Mouse (Mus musculus) adrenal gland (tissue): ENCODE results near the gene Ttll1.

Experiments used
- intact Hi-C: fragments of 180-260 bp; cut with DNase I; formaldehyde crosslinking; loops from one replicate; pipeline ENCODE4 v1.15.1; 2025
- long read RNA-seq, 2 experiments: library from polyadenylated mRNA; unstranded; transcript quantifications; one replicate each; pipeline ENCODE4 v2.0.0; 2020; ENCODE audit warnings: borderline replicate concordance in 1 of 2; ENCODE audit not compliant: insufficient replicate concordance in 1 of 2

The Ttll1 gene
- long read RNA-seq, experiment 1, transcript Ttll1-201 (12 exons, 2,060 nt) = major isoform, 11 of 12 reads
- long read RNA-seq, experiment 1, partial matches to known transcripts = 0 of 12 reads
- long read RNA-seq, experiment 1, other reads (novel, unspliced or antisense) = 1 of 12 reads
- long read RNA-seq, experiment 2, transcript Ttll1-201 (12 exons, 2,060 nt) = major isoform, 12 of 15 reads
- long read RNA-seq, experiment 2, partial matches to known transcripts = 0 of 15 reads
- long read RNA-seq, experiment 2, other reads (novel, unspliced or antisense) = 3 of 15 reads

DNA sequence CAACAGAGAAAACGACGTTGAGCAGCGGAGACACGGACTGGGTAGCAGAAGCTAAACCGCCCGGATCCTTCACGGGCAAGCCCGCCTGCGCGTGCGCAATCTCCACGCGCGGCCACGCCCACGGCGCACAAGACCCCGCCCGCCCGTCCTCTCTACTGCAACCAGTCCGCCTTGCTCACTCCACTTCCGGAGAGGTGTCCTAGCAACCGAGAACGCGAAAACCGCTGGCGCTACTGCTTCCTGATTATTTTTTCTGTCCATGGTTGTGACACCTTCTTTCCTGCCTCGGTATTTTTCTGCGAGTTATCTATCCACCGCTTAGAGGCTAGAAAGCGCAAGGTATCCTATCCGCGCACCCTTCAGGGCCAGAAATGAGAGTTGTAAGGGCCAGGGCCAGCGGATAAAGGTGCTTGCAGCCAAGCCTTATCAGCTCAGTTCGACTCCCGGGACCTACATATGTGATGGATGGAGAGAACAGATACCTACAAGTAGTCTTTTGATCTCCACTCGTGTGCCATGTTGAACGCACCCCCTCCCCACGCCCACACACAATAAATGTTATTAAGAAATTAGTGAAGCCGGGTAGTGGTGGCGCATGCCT, at the start of gene Ttll1:
TSS of gene Ttll1 (minus strand) at position 89 of the 601 bp plus-strand sequence.
- intact Hi-C loops = no loop called here

DNA sequence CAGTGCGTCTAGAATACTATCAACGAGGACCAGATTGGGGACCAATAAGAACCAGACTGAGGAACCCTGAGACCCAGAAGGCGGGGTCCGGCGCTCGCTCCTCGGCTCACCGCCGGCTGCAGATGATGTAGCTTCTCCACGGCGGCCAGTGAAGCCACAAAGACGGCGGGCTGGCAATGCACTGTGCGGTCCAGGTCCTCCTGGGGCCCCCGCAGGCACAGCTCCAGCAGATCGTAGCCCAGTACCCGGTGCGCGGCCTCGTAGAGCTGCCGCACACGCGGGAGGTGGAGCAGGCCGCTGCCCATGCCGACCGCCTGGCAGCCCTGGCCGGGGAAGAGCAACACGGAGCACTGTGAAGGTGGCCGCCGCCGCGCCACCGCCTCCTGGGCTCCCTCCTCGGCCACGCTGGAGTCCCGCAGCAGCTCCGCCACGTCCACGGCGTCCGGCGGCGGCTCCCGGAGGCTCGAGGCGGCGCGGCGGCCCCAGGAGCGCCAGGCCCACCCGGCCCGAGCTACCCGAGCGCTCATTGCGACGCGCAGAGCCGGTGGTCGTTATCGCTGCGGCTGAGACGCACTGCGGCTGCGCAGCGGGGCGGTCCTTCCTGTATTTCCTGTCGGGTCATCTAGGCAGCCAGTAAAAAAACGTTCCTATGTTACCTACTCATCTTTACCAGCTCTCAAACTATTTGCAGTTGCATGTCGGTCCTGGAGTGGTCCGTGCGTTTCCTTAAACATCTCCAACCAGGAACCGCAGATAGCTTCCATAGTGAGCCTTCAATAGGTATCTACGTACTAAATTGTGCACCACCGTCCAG, 44.7 kb upstream of the Ttll1 start:
- intact Hi-C loops = no loop called here

DNA sequence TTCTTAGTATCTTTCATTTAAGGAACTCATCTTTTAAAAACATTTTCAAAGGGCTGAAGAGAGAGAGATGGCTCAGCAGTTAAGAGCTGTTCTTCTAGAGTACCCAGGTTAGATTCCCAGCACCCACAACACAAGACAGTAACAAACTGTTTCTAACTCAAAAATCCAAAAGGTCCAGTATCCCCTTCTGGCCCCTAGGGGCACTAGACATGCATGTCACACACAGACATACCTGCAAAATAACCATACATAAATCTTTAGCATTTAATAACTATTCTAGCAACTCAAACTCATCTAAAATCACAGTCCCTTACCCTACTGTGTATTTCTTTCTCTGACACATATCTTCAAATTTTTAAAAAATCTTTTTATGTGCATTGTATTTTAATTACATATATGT, 43.1 kb upstream of the Ttll1 start:
- intact Hi-C loops = no loop called here

DNA sequence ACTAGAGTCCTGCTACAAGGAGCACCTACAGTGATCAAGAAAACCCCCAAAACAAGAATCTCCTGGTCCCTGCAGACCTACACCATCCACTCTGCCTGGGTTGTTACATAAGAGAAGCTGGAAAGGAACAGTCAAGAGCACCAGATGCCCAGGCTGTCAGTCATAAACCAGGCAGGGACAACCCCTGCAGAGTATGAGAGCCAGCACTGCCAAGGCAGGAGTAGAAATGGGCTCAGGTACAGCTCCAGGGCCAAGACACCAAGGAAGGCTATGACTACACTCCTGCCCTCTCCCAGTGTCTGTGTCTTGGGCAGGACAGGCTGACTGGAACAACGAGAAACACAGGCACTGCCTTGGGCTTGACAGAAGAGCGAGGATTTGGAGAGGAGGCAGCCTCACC, 39.4 kb upstream of the Ttll1 start:
- intact Hi-C loops = no loop called here

DNA sequence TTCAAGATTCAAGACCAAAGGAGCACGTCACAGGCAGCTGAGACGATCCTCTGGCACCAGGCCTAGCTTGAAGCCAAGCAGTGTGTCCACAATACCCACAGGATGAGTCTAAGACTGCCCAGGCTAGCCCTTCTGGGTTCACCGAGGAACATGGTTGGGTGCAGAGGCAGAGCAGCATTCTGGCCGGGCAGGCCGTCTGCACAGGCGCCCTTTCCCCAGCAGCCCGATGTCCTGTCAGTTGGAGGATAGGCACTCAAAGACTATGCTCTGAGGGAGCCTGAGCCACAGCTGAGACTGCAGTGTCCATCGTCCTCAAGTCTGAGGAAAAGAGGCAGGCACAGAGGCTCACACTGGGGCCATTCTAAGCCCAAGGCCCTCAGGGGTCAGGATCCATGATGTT, 36.5 kb upstream of the Ttll1 start:
- intact Hi-C loops = no loop called here

DNA sequence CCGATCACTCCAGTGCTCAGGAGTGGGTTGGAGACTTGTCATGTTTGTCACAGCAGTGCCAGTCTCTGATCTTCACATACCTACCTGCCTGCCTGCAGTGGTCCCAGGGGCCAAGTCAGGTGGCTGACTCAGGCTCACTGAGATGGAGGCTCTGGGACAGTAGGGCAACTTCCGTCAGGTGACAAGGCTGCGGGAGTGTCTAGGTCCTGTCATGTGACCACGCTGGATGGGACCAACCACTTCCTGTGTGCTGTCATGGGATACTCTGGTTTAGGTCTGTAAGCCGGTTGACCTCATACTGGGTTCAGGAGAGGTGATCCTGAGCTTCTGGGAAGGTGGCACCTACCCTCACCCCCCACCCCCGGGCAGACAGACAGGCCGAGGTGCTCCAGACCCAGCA, 35.3 kb upstream of the Ttll1 start:
- intact Hi-C loops = no loop called here

DNA sequence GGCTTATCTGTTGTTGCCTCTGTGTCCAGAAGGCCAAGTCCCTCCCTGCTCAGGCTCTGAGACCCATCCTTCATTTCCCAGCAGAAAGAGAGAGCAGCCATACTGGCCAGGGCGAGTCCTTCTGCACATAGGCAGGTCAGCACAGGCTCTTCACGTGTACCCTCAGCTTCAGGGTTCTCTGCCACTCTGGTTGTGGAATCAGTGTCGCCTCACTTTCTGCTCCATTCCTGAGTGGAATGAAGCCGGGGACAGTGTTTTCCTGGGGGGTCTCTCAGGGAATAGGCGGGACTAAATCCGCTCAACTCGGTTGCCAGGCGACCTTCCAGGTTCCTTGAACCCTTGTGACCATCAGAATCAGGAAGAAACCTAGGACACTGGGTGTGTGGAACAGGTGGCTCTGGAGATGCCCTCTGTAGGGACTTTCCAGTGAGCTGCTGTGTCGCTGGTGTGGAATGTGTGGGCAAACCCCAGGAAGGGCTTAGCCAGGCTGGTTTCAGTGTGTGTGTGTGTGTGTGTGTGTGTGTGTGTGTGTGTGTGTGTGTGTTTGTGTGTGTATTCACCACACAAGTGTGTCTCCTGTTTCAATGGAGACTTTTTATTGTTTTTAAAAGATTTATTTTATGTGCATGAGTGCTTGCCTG, 31.1 kb upstream of the Ttll1 start:
- intact Hi-C loops = no loop called here

DNA sequence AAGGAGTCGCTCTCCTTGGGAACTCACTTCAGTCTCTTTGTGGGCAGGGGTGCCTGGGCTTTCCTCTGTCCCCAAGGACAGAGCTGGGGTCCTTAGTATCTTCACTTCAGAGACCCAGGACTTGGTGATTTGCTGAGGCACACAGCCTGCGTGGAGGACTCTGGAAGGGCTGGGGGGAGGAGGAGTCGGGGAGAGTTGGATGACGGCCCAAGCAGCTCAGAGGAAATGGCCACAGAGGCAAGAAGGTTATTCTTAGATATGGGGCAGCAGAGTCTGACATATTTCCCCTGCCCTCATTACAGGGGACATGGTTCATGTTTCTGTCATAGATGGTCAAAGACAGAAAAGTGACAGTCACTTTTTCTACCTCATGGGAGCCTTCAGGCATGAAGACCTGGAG, 29.2 kb upstream of the Ttll1 start:
- intact Hi-C loops = no loop called here

DNA sequence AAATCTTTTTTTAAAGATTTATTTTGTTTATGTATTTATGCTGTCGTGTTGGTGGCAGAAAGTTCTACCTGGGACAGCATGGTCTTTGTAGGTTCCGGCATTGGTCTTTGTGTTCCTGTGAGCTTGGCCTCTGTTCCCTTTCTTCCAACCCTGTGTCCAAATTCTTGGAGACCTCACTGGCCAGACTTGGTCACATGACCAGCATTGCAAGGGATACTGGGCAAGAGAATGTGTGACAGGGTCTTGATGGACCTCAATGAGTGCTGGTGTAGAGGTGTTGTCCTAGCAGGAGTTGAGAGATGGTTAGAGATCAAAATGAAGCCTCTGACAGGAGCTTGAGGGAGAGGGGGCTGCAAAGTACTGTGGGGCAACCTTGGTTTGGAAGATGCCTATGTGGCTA, 28.2 kb upstream of the Ttll1 start:
- intact Hi-C loops = no loop called here

DNA sequence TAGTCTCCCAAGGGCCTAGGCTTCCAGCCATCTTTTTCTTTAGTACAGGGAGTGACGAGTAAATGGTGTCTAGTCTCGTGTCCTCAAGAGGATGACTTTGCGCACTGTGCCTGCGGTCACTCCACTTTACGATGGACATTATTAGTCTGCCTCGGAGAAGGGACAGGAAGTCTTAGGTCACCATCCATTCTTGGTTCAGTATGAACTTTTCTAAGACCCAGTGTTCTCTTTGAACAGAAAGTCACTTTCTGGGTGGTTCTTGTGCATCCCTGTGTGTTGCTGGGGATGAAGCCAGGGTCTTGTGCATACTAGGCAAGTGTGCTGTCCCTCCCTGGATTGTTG, 25.2 kb upstream of the Ttll1 start:
- intact Hi-C loops = no loop called here

DNA sequence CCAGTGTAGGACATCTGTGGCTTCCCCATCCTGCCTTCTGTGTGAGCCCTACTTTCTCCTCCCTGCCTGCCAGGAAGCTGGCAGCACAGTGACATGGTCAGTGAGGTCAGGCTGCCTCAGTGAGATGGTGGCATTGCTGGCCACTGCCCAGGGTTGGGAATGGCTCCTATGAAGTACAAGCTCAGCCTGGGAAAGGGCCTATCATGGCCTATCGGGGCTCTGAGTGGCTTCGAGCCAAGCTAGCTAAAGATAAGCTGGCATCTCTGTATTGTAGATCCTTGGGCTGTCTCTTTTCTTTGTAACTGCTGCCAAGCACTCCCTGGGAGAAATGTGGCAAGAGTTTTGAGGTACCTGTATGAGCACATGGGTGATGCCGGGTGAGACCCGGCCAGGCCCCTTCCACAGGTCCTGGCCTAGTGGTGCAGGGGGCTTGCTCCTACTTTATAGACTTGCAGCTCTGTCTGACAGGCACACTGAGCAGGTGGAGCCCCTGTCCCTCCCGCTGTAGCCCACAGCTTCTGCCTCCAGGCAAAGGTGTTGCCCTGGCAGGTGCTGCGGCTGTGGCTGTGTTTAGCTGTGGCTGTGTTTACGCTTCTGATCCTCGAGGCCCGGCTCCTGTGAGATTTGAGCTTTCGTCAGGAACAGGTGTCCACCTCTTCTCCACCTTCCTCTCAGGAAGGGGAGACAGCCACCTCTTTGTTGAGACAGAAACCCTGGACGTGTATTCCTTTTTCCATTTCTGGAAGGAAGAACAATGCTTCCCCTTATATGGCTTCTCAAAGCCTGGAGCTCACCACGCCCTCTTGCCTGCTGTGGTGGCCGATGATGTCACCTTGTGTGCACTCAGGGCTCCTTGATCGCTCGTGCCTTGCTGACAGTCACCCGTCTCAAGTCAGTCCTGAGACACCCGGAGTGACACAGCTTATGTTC, 24.5 kb upstream of the Ttll1 start:
- intact Hi-C loops = no loop called here

DNA sequence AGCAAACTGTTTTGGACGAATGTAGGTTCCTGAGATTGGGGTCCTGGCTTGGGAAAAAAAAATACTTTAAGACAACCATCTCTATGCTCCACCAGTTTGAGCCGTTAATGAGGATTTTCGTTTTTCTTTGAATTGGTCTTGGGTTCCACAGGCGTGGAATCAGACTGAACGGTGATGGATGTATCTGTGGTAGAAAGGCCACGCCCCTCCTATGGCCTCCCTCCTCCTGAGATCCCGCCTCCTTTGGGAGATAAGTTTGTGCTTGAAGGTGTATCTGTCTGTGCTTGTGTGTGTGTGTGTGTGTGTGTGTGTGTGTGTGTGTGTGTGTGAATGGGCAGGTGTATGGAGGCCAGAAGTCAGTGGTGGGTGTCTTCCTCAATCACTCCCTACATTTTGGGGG, 21.9 kb upstream of the Ttll1 start:
- intact Hi-C loops = no loop called here

DNA sequence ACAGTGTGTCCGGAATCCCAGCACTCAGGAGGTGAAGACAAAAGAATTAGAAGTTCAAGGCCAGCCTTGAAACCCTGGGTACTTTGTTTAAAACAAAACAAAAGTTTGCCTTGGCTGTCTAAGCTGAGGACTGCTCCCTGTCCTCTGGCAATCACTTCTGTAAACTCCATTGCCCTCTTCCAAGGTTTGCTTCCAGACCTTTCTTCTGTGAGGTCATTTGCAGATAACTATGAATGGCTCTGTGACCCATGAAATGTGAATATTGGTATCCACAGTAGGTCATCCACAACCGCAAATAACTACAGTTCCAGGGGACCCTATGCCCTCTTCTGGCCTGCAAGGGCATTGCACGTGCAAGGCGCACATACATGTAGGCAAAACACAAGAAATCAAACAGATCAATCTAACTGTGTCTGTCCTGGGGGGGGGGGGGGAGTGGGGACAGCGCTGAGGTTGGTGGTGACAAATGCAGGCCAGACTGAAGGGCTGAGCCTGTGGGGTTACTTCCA, 21.3 kb upstream of the Ttll1 start:
- intact Hi-C loops = no loop called here

DNA sequence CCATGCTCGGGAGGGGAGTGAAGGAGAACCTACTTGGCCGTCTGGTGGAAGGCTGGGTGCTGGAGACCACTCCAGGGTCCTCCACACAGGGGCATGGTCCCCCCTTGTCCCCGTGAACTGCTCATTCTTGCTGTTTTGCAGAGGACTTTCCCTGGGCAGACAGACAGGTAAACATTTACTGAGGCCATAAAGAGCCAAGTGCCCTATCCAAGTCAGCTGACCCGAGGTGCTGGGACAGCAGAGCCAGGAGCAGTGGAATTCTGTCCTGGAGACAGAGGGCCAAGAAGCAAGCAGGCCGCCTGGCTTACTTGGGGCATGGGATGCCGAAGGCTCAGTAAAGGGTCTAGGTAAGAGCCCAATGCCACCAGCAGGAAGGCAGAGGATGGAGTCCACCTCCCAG, 20.0 kb upstream of the Ttll1 start:
- intact Hi-C loops = no loop called here

DNA sequence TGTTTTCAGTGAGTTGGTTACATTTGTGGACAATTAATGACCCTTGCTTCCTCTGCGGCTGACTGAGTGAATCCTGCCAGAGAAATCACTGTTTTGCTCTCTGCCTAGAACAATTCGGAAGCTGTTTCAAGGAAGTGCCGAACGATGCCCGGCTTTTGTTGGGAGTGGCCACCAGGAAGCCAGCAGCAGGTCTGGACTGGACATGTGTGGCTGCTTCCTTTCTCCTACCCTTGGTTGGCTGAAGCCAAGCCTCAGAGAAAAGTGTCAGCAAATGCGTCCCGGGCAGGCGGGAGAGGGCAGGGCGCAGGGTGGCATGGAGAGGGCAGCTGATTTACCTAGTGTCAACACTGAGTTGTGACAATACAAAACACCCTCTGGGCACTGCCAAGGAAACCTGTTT, 19.5 kb upstream of the Ttll1 start:
- intact Hi-C loops = no loop called here

DNA sequence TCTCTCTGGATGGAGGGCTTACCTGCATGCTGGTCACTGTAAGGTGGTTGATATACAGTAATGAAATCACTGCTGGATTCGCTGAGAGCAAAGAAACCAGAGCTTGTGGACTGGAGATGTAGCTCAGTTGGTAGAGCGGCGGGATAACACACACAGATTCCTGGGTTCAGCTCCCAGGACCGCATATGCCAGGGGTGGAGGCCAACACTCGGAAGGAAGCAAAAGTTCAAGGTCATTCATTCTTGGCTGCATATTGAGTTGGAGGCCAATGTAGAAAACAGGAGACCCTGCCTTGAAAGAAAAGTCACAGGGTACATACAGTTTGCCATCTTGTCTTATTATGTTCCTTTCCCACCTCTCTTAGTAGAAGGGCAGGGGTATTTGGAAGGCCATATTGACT, 19.1 kb upstream of the Ttll1 start:
- intact Hi-C loops = no loop called here

DNA sequence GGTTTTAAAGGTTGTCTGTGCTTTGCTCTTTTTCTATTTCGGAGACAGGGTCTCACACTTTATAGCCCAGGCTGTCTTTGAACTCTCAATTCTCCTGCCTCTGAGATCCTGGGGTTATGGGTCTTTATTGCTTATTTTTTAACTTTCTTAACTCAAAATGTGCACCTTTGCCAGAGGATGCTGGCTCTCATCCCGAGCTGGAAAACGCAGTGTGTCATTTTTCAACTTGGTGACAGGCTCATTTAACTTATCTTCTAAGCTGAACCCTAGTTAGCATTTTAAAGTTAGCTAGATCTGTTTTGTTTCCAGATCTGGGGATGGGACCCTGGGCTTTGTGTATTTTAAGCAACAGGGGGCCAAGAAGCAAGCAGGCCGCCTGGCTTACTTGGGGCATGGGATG, 18.2 kb upstream of the Ttll1 start:
- intact Hi-C loops = no loop called here

DNA sequence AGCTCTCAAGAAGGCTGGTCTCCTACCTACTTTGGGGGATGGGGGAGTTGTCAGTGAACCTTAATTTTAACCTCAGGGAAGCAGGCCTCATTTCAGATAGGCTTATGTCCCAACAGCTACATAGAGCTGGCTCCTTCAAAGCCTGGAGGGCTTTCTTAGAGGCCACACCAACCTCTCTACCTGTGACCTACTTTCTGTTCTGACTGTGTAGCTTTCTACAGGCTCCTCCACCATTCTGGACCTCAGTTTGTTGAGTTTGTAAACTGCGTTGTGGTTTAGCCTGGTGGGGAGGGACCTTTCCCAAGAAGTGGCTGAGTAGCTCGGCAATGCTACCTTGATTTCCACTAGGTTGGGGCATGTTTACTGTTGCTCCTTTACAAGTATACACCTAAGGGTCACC, 17.1 kb upstream of the Ttll1 start:
- intact Hi-C loops = no loop called here

DNA sequence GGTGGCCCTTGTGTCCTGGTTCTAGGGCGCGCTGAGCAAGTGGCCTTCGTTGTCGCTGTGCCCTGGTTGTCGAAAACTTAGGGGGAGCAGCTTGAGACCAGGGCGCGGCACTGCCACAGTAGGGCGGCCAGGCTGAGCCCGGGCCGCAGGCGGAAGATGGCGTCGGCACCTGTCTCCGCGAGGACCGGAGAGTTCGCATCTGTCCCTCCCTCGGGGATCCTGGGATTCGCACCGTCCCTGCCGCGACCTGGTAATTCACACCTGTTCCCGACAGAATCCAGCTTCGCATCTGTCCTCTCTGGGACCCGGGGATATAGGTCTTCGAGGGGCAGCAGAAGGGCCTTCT, 16.4 kb upstream of the Ttll1 start:
- intact Hi-C loops = no loop called here

DNA sequence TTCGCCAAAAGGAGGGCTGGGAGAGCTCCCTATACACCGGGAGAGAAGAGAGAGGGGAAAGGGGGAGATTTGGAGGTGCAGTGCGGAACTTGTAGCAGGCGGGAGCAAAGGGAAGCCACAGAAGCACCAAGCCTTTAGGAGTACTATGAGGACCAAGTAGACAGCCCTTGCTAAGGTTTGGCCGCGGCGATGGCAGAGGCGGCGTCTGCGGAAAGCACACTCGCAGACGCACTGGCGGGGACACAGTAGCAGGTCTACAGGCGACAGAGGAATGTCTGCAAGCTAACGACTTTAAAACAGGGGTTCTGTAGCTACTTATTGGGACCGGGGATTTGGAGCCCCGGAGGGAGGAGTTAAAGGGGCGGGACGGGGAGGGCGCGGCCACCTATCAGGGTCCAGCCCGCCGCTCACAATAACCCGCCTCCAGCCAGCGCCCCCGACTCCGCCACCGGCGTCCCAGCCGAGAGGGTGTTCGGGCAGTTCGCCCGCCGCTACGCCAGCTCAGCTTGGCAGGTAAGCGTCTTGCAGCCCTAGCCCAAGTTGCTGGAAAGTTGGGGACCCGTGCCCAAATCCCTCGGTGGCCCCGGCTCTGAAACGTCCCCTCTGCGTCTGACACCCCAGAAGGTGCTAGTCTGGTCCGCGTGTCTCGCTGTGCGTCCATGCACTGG, 15.9 kb upstream of the Ttll1 start, which contains the start of gene Bik:
TSS of gene Bik (plus strand) at position 439 of the 668 bp plus-strand sequence.
- intact Hi-C loops = no loop called here
